Mouse (Mus musculus) liver, embryonic 11.5 days (tissue): ENCODE measurements around the gene Serp1. TPM values are rescaled to one million over a fixed set of nuclear protein-coding genes. Genes with fewer than 3 reads are reported as not detected.

Source experiments
- ATAC-seq: fragments of 200-750 bp; cut with Nextera tagmentation; replicated peaks from 2 replicates; pipeline ENCODE4 v1.8.0; 2017; ENCODE audit warnings: moderate number of reproducible peaks, mild to moderate bottlenecking, moderate TSS enrichment, moderate library complexity; ENCODE audit not compliant: low FRiP score
- DNase-seq: peaks from one replicate; pipeline ENCODE4 v3.0.0-alpha.2; 2017; ENCODE audit warnings: low spot score
- H3K27ac ChIP-seq: fragments of 300-500 bp; sonication (generic); 2 replicates; pipeline ENCODE4 v1.5.1; 2014; ENCODE audit warnings: mild to moderate bottlenecking, low read depth, low read length, control low read depth
- H3K27me3 ChIP-seq: fragments of 300-500 bp; sonication (generic); replicated peaks from 2 replicates; pipeline ENCODE4 v1.6.1; 2014; ENCODE audit warnings: low read length, mixed read lengths; ENCODE audit not compliant: control insufficient read depth, insufficient read depth
- H3K36me3 ChIP-seq: fragments of 300-500 bp; sonication (generic); 2 replicates; pipeline ENCODE4 v1.6.1; 2014; ENCODE audit warnings: mild to moderate bottlenecking, low read length, moderate library complexity, mixed read lengths; ENCODE audit not compliant: control insufficient read depth, insufficient read depth
- H3K4me1 ChIP-seq: fragments of 300-500 bp; sonication (generic); replicated peaks from 2 replicates; pipeline ENCODE4 v1.6.1; 2014; ENCODE audit warnings: low read length, mixed read lengths; ENCODE audit not compliant: control insufficient read depth, insufficient read depth
- H3K4me2 ChIP-seq: fragments of 300-500 bp; sonication (generic); 2 replicates; pipeline ENCODE4 v1.6.1; 2014; ENCODE audit warnings: mild to moderate bottlenecking, control low read depth, moderate library complexity
- H3K4me3 ChIP-seq: fragments of 300-500 bp; sonication (generic); 2 replicates; pipeline ENCODE4 v1.5.1; 2014; ENCODE audit warnings: low read depth, low read length, control low read depth
- H3K9ac ChIP-seq: fragments of 300-500 bp; sonication (generic); 2 replicates; pipeline ENCODE4 v1.6.1; 2014; ENCODE audit warnings: low read depth, low read length, control low read depth
- H3K9me3 ChIP-seq: fragments of 300-500 bp; sonication (generic); 2 replicates; pipeline ENCODE4 v1.6.1; 2016; ENCODE audit warnings: low read length, inconsistent platforms, mixed read lengths; ENCODE audit not compliant: control insufficient read depth
- WGBS: fragments of 180-500 bp; shearing (Covaris S2); extraction: QIAGEN DNeasy Blood & Tissue Kit; methylation state at CpG from one replicate; pipeline ENCODE4 v1.1.7; 2014; 5-methylcytosine and 5-hydroxymethylcytosine counted together
- polyA plus RNA-seq: library from polyadenylated mRNA; unstranded; fragments of >200 nt; fragmentation: Nextera tagmentation; extraction: Ambion mirVana; gene quantifications from 2 replicates; pipeline ENCODE4 v1.2.1, GENCODE M21; 2014

Serp1 gene
- polyA plus RNA-seq, 1 experiment from 2014 or later = 161 TPM

DNA sequence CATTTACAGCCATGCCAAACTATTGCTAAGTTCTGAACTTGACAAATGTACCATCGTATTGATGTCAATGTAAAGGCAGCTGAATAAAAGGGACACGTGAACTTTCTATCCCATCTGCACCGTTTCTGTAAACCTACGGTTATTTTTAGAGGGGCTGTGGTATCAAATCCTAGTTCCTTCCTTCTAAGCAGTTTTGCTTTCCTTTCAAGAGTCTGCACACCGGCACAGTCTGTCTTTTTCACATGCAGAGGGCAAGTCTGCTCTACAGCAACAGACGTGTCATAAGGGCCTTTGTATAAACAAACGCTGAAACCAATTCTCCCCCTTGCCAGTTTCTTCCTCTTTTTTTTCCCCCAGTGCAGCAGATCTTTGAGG is 9.1 kb downstream of the Serp1 start:
- 43% methylated on average over 7 of the region's 7 CpGs for WGBS

DNA sequence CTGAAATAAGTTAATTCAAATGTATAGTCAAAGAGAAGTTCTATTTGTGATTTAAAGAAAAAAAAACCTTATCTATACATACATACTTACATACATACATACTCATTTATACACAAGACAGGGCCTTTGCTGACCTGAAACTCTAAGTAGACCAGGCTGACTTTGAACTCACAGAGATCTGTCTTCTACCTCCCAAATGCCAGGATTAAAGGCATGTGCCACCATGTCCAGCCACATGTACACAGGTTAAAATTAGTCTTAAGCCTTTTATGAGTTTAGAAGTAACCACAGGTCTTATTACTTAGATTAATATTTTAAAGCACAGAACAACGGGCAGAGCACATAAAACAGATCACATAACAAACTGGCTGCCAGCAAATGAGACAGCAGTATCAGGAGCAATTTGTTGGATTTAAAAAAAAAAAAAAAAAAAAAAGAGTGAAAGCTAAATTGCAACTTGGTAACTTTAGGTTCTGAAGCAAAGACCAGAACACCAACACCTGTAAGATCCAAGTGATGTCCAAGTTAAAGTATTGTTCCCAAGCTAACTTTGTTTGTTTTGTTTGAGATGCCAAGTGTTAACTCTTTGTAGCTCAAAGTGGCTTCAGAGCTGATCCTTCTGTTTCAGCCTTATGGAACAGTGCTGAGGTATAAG is 9.6 kb downstream of the Serp1 start:
- peaks cover 4% of the 10 kb centered on the region; the same call in 1 of the 2 replicates for H3K36me3 ChIP-seq
- peaks cover 3% of the 10 kb centered on the region; the same call in 1 of the 2 replicates for H3K4me1 ChIP-seq
- no peak overlapping the region for H3K9ac ChIP-seq
- no peak overlapping the region for H3K27ac ChIP-seq
- 75% methylated on average over 1 of the region's 1 CpGs for WGBS
- no peaks in the 10 kb centered on the region for H3K9me3 ChIP-seq
- H3K4me2 ChIP-seq = no peak overlapping the region
- ATAC-seq (no peak), DNase-seq (no peak)
- no peak overlapping the region for H3K4me3 ChIP-seq
- H3K27me3 ChIP-seq = no peaks in the 10 kb centered on the region

More for the DNA sequence above, 9.1 kb downstream of the Serp1 start:
- Histone ChIP-seq H3K4me3 (no peak overlapping the region), H3K27me3 (no peaks in the 10 kb centered on the region), H3K9ac (no peak overlapping the region), H3K36me3 (peaks cover 7% of the 10 kb centered on the region; the same call in 1 of the 2 replicates), H3K4me1 (peaks cover 3% of the 10 kb centered on the region; the same call in 1 of the 2 replicates), H3K27ac (no peak overlapping the region), H3K9me3 (no peaks in the 10 kb centered on the region), H3K4me2 (no peak overlapping the region)
- DNase-seq (no peak), ATAC-seq (no peak)

DNA sequence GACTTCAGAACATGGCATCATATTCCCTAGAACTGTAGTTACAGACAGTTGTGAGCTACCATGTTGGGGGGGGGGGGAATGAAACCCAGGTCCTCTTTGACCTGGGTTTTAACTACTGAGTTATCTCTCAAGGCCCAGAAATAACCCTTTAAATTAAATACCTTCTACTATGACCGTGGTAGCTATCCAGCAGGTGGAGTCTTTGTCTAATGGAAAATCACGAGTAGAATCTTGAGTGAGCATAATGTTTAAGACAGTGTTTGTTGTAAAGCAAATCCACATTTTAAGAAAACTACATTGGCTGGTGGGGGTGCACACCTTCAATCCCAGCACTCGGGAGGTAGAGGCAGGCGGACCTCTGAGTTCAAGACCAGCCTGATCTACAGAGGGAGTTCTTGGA is 12.2 kb downstream of the Serp1 start:
- Histone ChIP-seq H3K4me2 (no peak overlapping the region), H3K27ac (no peak overlapping the region), H3K4me1 (no peaks in the 10 kb centered on the region), H3K36me3 (no peaks in the 10 kb centered on the region), H3K27me3 (no peaks in the 10 kb centered on the region), H3K4me3 (no peak overlapping the region), H3K9ac (no peak overlapping the region), H3K9me3 (no peaks in the 10 kb centered on the region)
- no peak for DNase-seq
- 82% methylated on average over 4 of the region's 4 CpGs for WGBS
- ATAC-seq = no peak

DNA sequence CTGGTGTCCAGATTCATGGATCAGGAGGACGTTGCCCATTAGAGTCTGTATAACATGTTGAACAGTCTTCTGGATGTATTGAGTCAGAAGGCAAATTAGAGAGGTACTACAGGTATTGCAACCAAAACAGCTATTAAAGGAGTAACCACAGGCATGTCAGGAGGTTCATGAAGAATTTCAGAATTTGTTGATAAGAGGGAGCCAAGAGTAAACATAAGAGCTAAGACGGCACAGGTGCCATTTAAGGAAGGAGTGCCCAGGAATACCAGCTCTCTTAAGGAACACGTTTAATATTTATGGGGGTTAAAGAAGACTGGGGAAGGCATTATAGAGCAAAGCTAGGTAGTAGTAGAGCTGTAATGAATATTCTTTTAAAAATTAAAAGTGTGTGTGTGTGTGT is 13.0 kb downstream of the Serp1 start:
- H3K4me1 ChIP-seq = no peaks in the 10 kb centered on the region
- no peak overlapping the region for H3K4me2 ChIP-seq
- H3K4me3 ChIP-seq = no peak overlapping the region
- no peaks in the 10 kb centered on the region for H3K36me3 ChIP-seq
- 79% methylated on average over 3 of the region's 3 CpGs for WGBS
- H3K27ac ChIP-seq = no peak overlapping the region
- ATAC-seq = no peak
- H3K9me3 ChIP-seq = no peaks in the 10 kb centered on the region
- H3K27me3 ChIP-seq = no peaks in the 10 kb centered on the region
- DNase-seq = no peak
- H3K9ac ChIP-seq = no peak overlapping the region

DNA sequence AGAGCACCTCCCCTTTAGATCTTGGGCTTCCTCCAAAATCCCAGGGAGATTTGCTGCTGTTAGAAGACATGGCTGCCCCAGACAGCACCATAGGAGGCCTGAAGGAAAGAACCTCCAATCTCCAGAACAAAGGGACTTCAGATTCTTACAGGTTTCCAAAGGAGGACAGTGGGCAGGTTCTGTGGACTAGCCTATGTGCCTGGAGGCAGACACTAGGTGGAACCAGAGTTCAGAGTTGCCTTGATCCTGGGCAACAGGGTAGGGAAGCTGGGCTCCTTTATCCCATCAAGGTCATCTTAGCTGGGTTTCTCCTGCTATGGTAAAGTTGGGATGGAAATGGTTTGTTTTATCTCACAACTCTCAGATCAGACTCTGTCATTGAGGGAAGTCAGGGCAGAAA is 14.1 kb downstream of the Serp1 start:
- no peak for DNase-seq
- ATAC-seq = no peak
- Histone ChIP-seq H3K27me3 (no peaks in the 10 kb centered on the region), H3K9me3 (no peaks in the 10 kb centered on the region), H3K9ac (no peak overlapping the region), H3K4me1 (no peaks in the 10 kb centered on the region), H3K36me3 (no peaks in the 10 kb centered on the region), H3K27ac (no peak overlapping the region), H3K4me3 (no peak overlapping the region), H3K4me2 (no peak overlapping the region)

DNA sequence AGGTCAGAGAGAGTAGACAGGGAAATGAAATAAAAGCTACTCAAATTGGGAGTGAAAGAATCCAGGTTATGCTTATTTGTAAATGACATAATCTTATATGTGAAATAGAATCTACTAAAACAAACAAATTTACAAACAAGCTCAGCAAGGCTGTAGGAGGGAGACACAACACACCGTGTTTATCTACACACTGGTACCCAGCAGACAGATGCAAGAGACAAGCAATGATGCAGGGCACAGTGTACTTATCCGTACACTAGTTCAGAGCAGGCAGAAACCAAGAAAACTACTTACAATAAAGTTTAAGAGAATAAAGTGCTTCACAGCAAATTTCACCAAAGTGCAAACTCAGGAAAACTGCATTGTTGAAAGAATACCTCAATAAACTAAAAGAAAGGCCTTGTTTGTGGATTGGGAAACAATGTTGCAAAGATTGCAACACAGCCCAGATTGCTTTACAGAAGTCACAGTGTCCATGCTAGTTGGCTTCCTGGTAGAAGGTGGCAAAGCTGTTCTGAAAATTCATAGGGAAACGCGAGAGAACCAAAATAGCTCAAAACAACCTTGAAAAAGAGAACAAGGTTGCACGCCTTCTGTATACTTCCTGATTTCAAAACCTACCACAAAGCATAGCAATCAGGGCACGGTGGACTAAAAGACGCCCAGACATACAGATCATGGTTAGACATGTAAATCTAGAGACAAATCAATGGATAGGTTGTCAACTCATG is 17.5 kb downstream of the Serp1 start:
- ATAC-seq (no peak), DNase-seq (no peak)
- no peaks in the 10 kb centered on the region for H3K36me3 ChIP-seq
- no peaks in the 10 kb centered on the region for H3K27me3 ChIP-seq
- no peak overlapping the region for H3K4me3 ChIP-seq
- no peak overlapping the region for H3K27ac ChIP-seq
- no peaks in the 10 kb centered on the region for H3K9me3 ChIP-seq
- H3K4me1 ChIP-seq = 0 out of 2 replicates have a peak, but pooled peaks cover 4% of the 10 kb centered on the region
- no peak overlapping the region for H3K9ac ChIP-seq
- 56% methylated on average over 7 of the region's 7 CpGs for WGBS
- no peak overlapping the region for H3K4me2 ChIP-seq

DNA sequence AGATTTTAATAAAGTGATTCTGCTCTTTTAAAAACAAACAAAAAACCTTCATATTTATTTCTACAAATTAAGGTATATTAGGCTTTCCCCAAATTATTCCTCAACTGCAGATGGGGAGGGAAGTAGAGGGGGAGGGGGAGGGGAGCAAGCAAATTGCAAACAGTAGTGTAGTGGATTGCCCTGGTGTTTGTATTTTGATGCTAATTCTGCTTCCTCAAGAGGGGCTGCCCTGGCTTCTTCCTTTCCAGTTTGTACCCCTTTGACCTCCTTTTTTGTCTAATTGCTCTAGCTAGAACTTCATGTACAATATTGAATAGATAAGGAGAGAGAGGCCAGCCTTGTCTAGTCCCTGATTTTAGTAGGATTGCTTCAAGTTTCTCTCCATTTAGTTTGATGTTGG is 21.0 kb downstream of the Serp1 start:
- no peaks in the 10 kb centered on the region for H3K9me3 ChIP-seq
- no peak overlapping the region for H3K4me2 ChIP-seq
- DNase-seq (no peak), ATAC-seq (no peak)
- H3K27me3 ChIP-seq = no peaks in the 10 kb centered on the region
- 0 out of 2 replicates have a peak, but pooled peaks cover 4% of the 10 kb centered on the region for H3K4me1 ChIP-seq
- no peak overlapping the region for H3K9ac ChIP-seq
- no peaks in the 10 kb centered on the region for H3K36me3 ChIP-seq
- no peak overlapping the region for H3K27ac ChIP-seq
- no peak overlapping the region for H3K4me3 ChIP-seq

DNA sequence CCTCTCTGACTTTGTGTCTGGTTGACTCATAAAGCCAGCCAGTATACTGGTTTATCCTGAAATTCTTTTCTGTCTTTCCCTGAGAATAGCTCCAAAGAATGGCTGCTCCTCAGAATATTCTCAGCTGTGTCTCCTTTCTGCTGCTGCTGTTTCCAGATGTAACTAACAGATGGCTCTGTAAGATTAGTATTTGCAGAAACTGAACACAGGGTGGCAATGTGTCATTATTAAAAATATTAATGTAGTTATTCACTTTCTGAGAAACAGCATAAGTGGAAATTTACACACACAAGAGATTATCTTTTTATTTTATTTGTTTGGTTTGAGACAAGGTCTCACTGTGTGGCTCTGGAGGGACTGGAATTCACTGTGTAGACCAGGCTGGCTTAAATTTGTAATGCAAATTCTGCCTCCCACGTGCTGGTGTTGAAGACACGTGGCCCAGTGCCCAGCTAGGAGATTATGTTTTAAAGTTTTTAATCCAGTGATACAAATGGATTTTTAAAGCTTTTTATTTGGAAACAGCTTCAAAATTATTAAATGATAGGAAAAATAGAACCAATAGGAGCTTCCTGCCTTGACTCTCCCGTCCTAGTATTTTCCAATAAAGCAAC is 21.9 kb downstream of the Serp1 start:
- ATAC-seq (no peak), DNase-seq (no peak)
- 71% methylated on average over 3 of the region's 3 CpGs for WGBS
- H3K27me3 ChIP-seq = no peaks in the 10 kb centered on the region
- H3K27ac ChIP-seq = no peak overlapping the region
- H3K36me3 ChIP-seq = no peaks in the 10 kb centered on the region
- no peak overlapping the region for H3K4me3 ChIP-seq
- H3K4me1 ChIP-seq = 0 out of 2 replicates have a peak, but pooled peaks cover 4% of the 10 kb centered on the region
- no peak overlapping the region for H3K9ac ChIP-seq
- H3K9me3 ChIP-seq = no peaks in the 10 kb centered on the region
- no peak overlapping the region for H3K4me2 ChIP-seq
